Mouse (Mus musculus) ovary, postnatal 10 days (tissue): ENCODE results near the gene Pknox1.

Experiments
- DNase-seq: peaks from one replicate; pipeline ENCODE4 v3.0.0; 2022; ENCODE audit warnings: low spot score

Pknox1 gene

DNA sequence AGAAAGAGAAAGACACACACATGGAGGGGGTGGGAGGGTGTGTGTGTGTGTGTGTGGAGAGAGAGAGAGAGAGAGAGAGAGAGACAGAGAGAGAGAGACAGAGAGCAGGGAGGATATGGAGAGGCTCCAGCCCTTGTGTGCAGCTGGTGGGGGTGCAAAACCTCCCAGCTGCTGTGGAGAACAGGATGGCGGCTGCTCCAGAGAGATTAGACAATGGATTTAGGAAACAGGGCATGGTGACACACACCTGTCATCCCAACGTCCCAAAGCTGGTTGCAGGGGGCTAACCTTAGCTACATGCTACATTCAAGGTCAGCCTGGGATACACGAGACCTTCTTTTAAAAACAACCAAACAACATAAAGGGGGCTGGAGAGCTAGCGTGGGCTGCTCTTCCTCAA, 8.3 kb upstream of the Pknox1 start:
- DNase-seq, result no peak

DNA sequence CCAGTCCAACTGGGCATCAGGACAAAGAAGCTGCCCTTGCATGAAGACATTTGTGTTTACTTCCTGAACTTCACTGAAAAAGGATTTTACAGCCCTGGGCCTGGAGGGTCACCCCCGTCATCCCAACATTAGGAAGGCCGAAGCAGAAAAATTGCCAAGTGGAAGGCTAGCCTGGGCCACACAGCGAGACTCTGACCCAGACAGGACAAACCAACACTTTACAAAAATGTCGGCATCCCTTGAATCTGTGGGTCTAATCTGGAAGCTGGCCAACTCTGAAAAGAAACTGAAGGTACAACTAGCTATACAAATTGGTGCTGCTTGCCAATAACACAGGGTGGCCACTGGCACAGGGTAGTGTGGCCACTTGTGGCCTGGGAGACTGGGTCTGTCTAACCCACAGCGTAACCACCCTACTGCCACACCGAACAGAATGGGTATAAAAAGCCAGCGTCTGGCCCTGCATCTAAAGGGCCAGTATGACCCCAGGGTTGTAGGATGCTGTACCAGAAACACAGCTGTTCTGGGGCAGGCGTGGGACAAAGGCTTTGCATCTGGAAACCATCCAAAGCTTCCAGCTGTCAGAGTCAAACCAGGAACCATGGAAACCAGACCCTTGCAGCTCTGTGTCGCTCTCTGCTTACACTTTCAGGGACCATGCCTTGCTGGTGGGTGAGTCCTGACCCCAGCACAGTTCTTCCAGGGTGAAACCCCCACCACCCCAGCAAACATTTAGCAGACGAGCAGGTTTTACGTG, 7.2 kb upstream of the Pknox1 start:
- no peak for DNase-seq

DNA sequence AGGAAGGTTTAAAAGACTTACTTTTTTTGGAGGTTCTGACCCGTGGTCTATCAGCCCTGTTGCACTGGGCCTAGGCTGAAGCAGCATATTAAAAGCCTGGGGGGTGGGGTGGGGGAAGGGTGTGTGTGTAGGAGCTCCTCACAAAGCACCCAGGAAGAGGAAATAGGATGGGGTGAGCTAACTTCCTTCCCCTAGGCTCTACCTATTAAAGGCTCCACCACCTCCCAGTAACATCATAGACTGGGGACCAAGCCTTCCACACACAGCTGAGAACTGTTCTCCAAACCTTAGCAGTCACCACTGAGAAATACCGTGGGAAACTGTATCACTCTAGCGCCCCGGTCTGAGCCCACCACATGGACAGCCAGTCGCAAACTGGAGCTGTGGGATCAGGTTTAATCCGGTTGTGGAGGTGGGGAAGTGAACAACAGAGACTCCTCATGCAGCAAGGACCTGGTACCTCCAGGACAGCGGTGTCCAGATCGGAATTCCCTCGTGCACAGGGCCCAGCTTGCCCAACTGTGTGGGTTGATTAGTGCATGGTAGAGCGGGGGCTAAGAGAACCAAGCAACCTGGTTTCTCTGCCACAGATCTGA, 6.5 kb upstream of the Pknox1 start:
- DNase-seq, result no peak

DNA sequence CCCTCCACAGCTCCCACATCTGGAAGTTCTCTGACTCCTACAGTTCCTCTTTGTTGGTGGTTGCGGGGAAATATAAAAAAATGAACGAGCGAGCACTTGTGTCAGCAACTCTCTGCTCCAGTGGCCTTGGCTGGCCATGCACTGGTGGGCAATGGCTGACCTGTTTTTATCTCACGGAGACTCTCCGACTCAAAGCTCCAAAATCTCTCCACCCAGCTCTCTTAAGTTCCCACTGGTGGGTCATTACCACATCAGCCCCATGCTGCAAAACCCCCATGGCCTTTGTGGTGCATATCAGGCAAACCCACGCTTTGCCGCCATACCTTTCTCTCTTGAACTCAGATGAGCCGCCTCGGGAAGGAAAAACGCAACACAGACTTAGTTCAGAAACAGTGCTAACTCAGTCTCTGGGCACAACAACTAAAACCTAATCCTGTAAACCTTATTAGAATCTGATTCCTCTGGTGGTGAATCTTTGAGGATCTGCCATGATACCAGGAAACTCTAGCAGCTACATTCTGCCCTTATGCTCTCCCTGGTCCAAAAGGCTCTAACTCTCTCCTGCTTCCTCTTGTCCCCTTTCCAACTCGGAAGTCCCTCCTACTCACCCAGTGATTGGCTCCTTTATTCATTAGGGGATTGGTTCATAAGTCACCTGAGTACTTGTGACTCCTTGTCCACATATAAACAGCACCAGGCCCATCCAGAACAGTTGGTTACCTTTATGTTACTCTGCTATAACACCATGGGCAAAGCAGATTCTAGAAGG, 5.3 kb upstream of the Pknox1 start:
- no peak for DNase-seq

DNA sequence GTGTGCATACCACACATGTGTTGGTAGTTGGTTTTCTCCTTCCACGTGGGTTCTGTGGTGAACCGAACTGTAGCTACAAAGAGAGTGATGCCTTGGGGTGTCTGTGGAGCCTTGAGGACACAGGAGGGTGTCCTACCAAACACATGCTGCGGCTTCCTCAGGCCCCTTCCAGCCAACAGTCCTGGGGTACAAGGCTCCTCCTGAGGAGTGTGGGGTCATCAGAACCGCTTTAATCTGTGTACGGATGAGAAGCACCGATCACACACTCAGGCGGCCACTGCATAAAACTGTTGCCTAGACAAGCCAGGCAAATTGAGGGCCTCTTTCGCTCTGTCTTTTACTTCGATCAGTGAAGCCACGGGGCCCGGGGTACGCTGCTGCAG, 911 bp upstream of the Pknox1 start:
- no peak for DNase-seq

DNA sequence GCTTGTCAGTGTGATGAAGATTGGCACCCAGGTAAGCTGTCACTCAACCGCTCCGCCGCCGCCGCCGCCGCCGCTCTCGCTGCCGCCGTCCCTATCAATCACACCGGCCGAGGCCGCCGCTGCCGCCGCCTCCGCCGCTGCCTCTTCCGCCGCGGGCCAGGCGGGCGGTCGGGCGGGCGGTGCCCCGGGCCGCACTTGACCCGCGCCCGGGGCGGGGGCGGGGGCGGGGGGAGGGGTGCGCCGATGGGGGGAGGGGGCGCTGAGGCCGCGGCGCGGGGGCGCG, 265 bp downstream of the Pknox1 start:
- no peak for DNase-seq

DNA sequence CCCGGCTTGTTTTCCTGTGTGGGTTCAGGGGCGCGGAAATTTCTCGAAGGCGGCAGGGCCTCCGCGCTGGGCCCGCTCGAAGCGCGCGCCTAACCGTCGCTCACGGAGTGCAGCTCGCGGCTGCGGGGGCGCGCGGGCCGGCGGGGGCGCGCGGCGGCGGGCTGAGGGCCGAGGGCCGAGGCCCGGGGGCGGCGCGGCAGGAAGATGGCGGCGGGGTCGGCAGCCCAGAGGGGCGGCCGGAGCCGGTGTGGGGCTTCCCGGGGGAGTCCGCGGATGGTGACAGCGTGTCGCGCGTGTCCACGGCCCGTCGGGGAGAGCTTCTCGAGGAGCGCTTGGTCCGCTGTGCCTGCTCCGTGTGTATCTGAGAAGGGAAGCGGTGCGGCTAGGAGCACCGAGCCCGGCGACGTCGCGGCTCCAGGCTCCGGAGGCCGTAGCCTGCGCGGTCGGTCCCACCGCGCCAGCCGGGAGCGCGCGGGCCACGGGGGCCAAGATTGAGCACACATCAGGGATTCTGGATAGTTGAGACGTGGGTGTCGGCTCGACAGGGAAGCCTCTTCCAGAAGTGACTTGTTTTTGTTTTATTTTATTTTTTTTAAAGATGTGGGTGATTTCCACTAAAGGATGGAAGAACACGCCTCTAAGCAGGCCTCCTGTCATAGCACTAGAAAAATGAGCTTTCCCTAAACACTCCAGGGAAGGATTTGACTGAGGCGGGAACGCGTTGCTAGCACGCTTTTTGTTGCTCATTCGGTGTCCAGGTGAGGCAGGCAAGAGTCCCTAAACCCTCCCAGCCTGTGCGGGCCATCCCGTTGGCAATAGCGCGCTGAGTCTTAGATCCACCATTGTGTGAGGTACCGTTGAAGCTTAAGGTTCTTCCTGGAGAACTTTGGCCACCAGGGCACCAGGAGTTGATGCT, 865 bp downstream of the Pknox1 start:
- DNase-seq, result peak; percentile 41

DNA sequence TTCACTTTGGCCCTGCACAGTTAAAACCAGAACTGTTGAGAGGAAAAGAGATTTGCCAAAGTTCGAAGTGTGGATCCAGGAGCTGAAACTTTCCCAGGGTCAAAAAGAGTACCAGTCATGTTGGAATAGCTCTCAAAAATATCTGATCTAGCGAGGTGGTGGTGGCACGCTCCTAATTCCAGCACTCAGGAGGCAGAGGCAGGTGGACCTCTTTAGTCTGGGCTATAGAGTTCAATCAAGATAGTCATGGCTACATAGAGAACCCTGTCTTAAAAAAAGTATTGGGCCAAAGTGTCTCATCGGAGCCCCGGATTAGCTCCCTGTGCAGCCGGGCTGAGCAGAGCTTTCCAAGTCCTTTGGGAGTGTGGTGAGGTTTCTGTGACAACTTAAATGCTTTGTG, 1.7 kb downstream of the Pknox1 start:
- no peak for DNase-seq

DNA sequence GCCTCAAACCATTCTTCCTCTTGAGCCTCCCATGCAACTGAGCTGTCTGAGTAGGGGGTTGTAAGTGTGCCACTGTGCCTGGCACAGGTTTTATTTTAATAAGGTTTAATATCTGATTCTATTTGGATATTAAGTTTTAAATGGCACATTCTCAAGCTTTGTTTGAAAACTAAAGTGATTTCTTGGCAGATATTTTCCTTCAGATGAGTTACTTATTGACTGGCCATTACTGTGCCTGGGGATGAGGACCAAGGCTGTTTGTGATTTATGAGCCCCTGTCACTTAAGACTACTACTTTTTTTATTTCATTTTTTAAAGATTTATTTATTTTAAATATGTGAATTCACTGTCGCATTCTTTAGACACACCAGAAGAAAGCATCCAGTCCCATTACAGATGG, 5.2 kb downstream of the Pknox1 start:
- DNase-seq, result no peak

DNA sequence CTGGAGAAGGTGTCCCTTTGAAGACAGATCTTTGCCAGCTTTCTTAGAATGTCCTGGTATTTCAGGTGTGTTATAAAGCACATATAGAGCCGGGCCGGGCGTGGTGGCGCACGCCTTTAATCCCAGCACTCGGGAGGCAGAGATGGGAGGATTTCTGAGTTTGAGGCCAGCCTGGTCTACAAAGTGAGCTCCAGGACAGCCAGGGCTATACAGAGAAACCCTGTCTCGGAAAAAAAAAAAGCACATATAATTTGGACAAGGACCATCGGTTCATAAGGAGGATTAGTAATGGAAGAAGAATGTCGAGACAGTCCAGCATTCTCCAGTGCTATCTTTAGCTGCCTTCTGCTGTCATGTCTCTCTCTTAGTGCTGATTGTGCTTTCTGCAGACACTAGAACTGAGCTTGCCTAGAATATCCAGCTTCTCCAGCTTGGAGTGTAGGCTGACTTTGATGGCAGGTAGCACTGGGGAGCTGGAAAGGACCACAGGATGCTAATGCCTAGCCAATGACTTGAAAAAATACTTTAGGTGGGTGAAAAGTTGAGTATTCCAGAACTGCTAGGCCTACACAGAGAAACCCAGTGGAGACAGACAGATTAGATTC, 5.9 kb downstream of the Pknox1 start:
- no peak for DNase-seq

DNA sequence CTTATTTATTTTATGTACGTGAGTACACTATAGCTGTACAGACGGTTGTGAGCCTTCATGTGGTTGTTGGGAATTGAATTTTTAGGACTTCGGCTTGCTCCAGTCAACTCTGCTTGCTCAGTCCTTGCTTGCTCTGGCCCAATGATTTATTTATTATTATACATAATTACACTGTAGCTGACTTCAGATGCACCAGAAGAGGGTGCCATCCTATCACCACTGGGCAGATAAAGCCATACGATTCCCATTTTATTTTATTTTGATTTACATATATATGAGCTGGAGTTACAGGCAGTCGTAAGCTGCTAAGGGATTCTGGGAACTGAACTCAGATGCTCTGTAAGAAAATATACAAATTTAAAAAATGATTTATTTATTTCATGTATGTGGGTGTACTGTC, 7.2 kb downstream of the Pknox1 start:
- DNase-seq, result no peak

DNA sequence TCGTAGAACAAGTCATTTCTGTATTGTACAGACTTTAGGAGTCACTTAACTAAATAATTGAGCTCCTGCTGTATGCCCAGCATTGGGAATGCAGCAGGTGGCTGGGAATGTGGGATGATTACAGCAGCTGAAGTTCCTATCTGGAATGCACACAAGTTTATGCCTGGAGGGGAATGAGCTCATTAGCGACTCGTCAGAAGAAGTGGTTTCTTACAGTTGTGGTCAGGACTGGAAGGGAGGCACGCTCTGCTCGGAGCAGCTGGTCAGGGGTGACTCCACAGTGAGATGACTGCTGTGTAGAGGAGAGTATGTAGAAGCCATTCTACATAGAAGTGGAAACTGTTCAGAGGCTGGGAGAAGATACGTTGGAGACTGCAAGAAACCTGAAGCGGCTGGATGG, 10.1 kb downstream of the Pknox1 start:
- no peak for DNase-seq

DNA sequence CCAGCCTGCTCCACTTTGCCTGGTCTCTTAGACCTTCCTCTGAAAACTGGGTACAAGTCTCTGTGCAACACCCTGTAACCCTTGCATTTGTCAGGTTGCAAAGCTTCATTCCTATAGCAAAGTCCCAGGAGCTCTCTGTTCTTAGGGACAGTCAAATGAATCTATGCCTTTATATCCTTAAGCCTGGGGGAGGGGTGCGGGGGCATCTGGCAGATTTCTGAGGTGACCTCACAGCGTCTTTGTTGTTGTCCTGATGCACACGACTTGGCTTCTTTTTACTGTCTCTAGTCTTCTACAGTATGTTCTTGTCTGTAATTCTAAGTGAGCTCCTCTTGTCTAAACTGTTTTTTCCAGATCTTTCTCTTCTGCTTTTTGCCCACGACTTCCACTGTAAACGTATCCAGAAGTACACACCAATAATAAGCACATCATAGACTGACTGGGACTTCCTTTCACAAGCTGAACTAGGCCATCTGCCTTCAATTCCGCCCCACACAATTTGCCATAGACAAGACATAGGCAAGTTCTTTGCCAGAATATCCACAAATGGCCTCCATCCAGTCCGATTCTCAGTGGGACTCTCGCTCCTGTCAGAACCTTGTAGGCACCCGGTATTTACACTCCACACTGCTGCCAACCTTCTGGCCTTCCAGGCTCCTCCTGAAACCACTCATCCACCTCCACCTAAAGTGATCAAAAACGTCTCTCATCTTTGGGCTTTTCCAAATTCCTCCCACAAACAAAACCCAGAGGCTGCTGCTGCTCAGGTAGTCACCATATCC, 12.1 kb downstream of the Pknox1 start:
- no peak for DNase-seq

DNA sequence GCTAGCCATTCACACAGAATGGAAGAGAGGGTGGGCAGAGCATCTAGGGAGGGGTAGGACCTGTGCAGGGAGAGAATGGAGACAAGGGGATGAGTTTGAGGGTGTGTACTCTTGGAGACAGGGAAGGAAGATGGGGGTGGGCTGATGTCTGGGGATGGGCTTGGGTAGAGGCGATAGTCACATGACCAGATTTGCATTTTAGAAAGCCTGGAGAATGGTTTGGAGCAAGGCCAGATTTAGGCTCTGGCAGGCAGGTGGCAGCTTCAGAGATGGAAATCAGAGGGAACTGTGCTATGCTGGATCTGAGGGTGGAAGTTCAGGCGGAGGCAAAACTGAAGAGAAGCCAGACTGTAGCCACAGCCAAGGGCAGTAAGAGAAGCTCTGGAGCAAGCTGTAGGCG, 15.8 kb downstream of the Pknox1 start:
- DNase-seq, result no peak

DNA sequence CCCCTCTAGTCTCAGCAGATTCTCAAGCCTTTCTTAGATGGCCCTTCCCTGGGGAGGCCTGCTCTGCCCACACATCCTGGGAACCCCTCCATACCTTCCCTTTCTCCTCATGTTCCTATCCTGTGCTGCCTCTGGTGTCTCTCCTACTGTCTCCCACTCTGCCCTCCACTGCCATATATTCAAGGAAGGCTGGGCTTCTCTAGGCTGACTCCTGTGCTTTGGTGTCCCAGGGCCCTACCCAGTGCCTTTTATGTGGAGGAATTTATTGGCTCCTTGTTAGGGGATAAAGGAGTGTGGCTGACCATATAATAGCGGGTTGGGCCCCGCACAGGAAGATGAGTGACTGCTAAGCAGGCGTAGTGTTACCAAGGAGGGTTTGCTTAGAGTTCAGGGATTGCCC, 18.7 kb downstream of the Pknox1 start:
- DNase-seq, result no peak

DNA sequence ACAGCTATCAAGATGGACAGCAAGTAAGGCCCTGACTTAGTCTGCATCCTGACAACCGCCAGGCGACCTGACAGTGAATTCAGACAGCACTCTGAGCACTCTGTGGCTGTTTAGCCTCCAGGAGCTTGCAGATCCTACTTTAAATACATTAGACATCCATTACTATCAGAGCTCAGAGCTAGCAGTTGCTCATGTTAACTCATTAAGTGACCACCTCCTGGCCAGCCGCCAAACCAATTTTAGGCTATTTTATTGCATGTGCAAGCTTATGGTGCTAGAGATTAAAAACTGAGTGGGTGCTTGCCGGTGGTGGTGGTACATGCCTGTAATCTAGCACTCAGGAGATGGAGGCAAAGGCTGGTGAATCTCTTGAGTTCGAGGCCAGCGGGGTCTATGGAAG, 19.2 kb downstream of the Pknox1 start:
- DNase-seq, result no peak

DNA sequence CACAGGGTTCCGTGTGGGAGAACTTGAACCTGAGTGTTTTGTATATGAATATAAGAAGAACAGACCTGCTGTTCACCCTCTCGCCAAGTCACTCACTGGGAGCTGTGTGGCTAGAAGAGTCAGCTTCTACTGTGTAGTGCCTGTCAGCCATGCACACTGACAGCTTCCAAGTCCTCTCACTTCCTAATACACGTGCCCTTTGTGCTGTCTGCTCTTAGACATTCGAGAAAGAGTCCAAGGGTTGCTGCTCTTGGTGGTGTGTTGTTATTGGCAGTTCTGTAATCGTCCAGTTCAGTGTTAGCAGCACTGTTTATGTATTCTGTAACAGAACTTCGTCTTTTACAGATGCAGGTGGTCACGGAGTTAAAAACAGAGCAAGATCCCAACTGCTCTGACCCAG, 23.6 kb downstream of the Pknox1 start:
- no peak for DNase-seq

DNA sequence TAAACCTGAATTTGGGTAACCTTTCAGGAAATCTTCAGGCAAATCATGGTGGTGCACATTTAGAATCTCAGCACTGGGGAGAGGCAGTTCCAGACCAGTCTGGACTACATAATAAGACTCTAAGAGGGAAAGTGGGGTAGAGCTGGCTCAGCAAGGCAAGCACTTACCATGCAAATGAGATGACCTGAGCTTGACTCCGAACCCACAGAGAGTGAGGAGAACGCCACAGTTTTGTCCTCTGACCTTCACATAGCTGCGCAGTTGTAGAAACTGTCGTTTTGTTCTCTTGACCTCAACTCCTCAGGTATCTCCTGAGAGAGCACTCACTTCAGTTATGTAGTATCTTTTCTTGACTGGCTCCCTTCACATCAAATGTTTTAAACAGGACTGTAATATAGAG, 24.2 kb downstream of the Pknox1 start:
- DNase-seq, result no peak

DNA sequence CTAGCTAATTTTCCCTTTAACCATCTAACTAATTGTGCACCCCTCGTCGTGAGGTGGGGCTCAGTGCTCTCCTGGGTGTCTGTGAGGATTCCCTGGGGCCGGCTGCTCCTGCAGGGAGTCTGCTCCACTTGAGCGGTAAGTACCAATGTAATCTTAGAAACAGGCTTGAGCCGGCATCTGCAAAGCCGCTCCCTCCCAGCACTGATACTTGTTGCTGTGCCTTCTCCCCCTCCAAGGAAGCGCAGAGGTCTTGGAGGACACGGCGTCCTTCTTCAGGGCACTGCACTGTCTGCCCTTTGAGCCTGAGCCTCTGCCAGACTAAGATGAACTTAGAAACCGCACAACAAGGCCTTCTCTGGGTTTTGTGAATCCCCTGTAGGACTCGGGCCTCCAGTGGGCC, 26.3 kb downstream of the Pknox1 start:
- no peak for DNase-seq

DNA sequence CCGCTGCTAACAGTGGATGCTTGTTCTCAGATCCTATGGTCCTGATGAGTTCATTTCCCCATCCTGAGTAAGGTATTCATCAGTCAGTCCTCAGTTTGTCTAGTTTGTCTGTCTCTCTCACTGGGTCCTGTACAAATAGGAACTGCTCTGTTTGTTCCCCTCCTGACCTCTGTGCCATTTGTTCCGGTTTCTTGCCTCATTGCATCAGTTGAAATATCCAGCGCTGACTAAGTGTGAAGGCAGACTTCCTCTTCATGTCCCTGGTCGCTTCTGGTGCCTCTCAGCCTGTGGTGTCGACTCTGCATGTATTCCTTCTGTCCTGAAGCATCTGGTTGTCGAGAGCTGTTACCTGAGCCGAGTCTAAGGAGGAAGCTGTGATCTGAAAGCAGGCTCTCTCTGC, 30.1 kb downstream of the Pknox1 start:
- DNase-seq, result no peak

DNA sequence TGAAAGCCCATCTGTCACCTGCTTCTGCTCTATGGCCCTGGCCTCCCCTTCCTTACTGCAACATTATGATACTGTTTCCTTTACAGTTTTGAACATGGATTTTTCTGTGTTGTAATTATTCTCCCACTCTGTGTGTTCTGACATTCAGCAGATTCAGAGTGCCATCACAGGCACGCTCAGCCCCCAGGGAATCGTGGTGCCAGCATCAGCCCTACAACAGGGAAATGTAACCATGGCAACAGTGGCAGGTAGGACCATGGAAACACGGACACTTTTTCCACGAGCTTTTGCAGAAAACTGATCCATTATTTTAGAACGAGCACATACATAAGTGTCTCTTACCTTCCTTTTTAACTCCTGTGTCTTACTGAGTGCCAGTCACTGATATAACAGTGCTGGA, 30.5 kb downstream of the Pknox1 start:
- DNase-seq, result no peak
